Mouse (Mus musculus) ES-E14 (cell line): ENCODE measurements at regions not wholly inside any gene's neighbourhood (a gene's known extent, or its start where the extent isn't known, plus 50 kb on each side); places are given as distances from the start of the nearest gene placed in this dataset.

ENCODE experiments used
- HCFC1 ChIP-seq: IDR thresholded peaks from 2 replicates; pipeline ENCODE4 v1.6.1; 2012; ENCODE audit warnings: low read length, inconsistent platforms, borderline replicate concordance; ENCODE audit not compliant: insufficient read depth
- ZC3H11A ChIP-seq: IDR thresholded peaks from 2 replicates; pipeline ENCODE4 v1.6.1; 2012; ENCODE audit warnings: low read depth, mild to moderate bottlenecking, inconsistent platforms, low read length, borderline replicate concordance
- ZNF384 ChIP-seq: IDR thresholded peaks from 2 replicates; pipeline ENCODE4 v1.6.1; 2012; ENCODE audit warnings: low read depth, low read length, inconsistent platforms

DNA sequence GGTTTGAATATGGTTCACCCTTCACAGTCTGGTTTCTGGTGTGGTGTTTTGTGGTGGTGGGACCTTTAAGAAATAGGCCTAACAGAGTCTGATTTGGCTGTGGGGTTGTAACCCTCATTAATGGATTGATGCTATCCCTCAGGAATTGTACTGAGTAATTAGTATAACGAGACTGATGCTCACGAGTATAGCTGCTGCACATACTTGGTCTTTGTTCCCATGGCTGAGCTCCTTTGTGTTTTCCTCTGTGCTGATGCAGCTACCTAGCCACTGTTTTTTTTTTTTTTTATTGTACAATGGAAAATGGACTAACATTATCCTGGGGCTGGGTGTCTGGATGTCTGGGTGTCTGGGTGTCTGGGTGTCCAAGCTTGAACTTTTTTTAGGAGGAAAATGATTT lies 171.3 kb upstream of the Frg1 start:
- TF ChIP-seq HCFC1 (no peak), ZC3H11A (no peak), ZNF384 (no peak)
